Mouse (Mus musculus): ENCODE data around the gene Clic3. TPM values are rescaled to one million over a fixed set of nuclear protein-coding genes. Genes with fewer than 3 reads are reported as not detected.

The Clic3 gene
- polyA plus RNA-seq, 1 experiment, result not detected

DNA sequence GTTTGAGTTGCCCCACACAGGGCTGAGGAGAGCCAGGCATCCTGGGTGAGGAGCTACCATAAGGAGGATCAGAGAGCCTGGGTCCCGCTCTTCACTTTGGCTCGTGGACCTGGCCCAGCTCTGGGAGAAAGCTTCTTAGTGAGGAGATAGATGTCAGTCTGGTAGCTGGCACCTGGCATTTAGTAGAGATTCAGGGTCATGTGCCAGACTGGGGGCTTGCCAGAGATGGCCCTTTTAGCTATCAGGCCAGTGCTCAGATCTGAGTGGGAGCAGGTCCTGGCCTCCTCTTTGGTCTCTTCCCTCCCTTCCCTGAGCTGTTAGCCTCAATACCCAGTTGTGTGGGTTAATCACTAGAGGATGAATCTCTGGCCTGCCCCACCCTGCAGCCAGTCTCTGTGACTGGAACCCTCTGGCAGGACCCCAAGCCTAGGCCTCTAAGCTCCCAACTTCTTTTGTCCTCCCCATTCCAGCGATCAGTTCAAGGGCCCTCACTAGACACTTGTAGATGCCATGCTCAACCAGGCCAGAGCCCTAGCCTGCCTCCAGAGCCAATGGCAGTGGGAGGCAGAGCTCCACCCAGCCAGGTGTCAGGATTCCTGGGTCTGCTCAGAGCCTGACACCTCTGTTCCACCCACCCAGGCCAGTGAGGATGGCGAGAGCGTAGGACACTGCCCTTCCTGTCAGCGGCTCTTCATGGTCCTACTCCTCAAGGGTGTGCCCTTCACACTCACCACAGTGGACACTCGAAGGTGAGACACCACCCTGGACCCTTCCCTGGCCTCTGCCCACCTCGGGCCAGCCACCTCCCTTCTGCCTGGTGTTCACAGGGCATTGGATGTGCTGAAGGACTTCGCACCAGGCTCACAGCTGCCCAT lies 621 bp downstream of the Clic3 start:
- no peak overlapping the region for H3K4me3 ChIP-seq (ENCODE audit: low read depth, low read length)
- no peaks in the 10 kb centered on the region for H3K36me3 ChIP-seq (ENCODE audit: control insufficient read depth, insufficient read depth, low read length, poor library complexity, severe bottlenecking)
- peaks cover 9% of the 10 kb centered on the region for H3K4me1 ChIP-seq (ENCODE audit: control insufficient read depth, insufficient read depth, low read length)
- no peaks in the 10 kb centered on the region for H3K27me3 ChIP-seq (ENCODE audit: control insufficient read depth, insufficient read depth, low read length, poor library complexity, severe bottlenecking)
- no peak for TF ChIP-seq POLR2A (IDR thresholded peaks at IDR 0.05; ENCODE audit: insufficient read depth, low read length)
- no peak for TF ChIP-seq CTCF (IDR thresholded peaks at IDR 0.05; ENCODE audit: low read depth, low read length)
- TF ChIP-seq EP300 (IDR thresholded peaks at IDR 0.05; ENCODE audit: insufficient read depth, low read depth, low read length), result no peak
- H3K9ac ChIP-seq (ENCODE audit: low read depth, poor library complexity, severe bottlenecking), result no peak overlapping the region
- H3K9me3 ChIP-seq (replicated peaks; ENCODE audit: control insufficient read depth, insufficient read depth, low read length, poor library complexity, severe bottlenecking), result no peaks in the 10 kb centered on the region
- no peak overlapping the region for H3K27ac ChIP-seq (ENCODE audit: insufficient read depth, low read length)

DNA sequence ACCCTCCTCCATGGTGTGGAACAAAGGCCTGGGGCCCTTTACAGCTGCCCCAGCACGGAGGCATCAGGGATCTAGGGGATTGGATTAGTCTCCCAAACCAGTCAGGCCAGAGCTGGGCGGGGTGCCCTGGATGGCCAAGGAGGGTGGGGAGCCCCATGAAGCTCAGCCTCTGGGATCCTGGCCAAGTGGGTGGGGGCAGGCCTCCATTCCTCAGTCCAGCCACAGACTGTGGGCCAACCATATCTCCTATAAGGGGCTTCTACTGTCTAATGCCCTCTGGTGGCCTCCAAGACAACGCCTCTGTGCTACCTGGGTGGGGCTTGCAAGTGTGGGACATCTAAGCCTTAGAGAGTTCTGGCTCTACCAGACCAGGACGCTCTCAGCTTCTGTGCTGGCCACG lies 2.3 kb downstream of the Clic3 start:
- no peaks in the 10 kb centered on the region for H3K27me3 ChIP-seq (ENCODE audit: control insufficient read depth, insufficient read depth, low read length, poor library complexity, severe bottlenecking)
- H3K9ac ChIP-seq (ENCODE audit: low read depth, poor library complexity, severe bottlenecking), result no peak overlapping the region
- no peaks in the 10 kb centered on the region for H3K9me3 ChIP-seq (replicated peaks; ENCODE audit: control insufficient read depth, insufficient read depth, low read length, poor library complexity, severe bottlenecking)
- no peaks in the 10 kb centered on the region for H3K36me3 ChIP-seq (ENCODE audit: control insufficient read depth, insufficient read depth, low read length, poor library complexity, severe bottlenecking)
- TF ChIP-seq EP300 (IDR thresholded peaks at IDR 0.05; ENCODE audit: insufficient read depth, low read depth, low read length), result no peak
- TF ChIP-seq CTCF (IDR thresholded peaks at IDR 0.05; ENCODE audit: low read depth, low read length), result no peak
- no peak for TF ChIP-seq POLR2A (IDR thresholded peaks at IDR 0.05; ENCODE audit: insufficient read depth, low read length)
- H3K4me3 ChIP-seq (ENCODE audit: low read depth, low read length), result no peak overlapping the region
- no peak overlapping the region for H3K27ac ChIP-seq (ENCODE audit: insufficient read depth, low read length)
- H3K4me1 ChIP-seq (ENCODE audit: control insufficient read depth, insufficient read depth, low read length), result peaks cover 9% of the 10 kb centered on the region

DNA sequence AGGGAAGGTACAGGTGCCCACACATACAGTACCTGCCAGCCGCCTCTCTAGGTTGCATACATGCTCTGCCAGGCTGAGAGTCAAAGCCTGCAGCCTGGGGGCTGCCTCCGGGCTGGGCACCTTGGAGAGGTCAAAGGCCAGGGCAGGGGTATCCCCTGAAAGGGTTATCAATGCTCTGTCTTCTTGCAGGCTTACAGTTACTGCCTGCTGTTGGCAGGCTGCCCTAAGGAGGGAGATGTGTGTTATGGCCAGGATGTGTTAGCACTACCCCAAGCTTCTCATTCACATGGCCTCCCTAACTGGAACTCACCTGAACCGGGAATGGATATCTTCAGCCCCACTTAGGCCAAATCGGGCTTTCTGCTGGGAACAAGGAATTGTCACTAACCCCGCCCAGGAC lies 3.5 kb downstream of the Clic3 start:
- H3K36me3 ChIP-seq (ENCODE audit: control insufficient read depth, insufficient read depth, low read length, poor library complexity, severe bottlenecking), result no peaks in the 10 kb centered on the region
- TF ChIP-seq EP300 (IDR thresholded peaks at IDR 0.05; ENCODE audit: insufficient read depth, low read depth, low read length) (no peak), POLR2A (IDR thresholded peaks at IDR 0.05; ENCODE audit: insufficient read depth, low read length) (no peak), CTCF (IDR thresholded peaks at IDR 0.05; ENCODE audit: low read depth, low read length) (no peak)
- no peaks in the 10 kb centered on the region for H3K9me3 ChIP-seq (replicated peaks; ENCODE audit: control insufficient read depth, insufficient read depth, low read length, poor library complexity, severe bottlenecking)
- H3K27me3 ChIP-seq (ENCODE audit: control insufficient read depth, insufficient read depth, low read length, poor library complexity, severe bottlenecking), result no peaks in the 10 kb centered on the region
- peak overlapping the region; percentile 77 for H3K4me3 ChIP-seq (ENCODE audit: low read depth, low read length)
- H3K27ac ChIP-seq (ENCODE audit: insufficient read depth, low read length), result no peak overlapping the region
- no peak overlapping the region for H3K9ac ChIP-seq (ENCODE audit: low read depth, poor library complexity, severe bottlenecking)
- peaks cover 9% of the 10 kb centered on the region for H3K4me1 ChIP-seq (ENCODE audit: control insufficient read depth, insufficient read depth, low read length)

DNA sequence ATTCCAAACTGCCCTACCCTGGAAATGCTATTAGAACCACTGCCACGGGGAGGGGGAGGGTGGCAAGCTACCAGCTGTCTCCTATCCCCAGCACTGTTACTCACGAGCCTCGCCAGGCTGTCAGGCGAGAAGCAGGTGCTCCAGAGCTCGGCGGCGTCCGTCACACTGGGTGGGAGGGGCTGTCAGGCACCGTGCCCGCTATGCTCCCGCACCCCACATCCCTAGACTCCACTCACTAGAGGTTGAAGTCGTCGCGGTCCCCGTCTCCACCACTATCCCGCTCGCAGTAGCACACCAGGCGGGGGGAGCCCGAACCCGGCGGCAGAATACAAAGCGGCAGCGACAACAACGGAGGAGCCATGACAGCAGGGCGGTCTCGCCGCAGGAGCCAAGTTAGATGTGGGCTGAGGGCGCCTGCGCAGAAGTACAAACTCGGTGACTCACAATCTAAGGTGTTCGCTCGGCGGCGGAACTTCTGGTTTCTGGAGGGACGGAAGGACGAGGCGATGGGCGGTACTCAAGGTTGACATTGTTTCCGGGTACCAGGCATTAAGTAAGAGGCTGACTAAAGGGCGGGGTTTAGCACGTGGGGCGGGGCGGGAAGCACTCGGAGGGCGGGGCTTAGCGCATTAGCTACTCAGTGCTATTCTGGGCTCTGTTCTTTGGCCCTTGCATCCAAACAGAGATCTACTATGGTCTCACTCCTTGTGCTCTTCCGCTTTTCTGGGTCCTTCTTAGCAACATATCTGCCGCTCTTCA lies 4.1 kb downstream of the Clic3 start, which contains the start of gene Paxx:
TSS of gene Paxx (minus strand) at position 544 of the 759 bp plus-strand sequence.
- Histone ChIP-seq H3K27me3 (ENCODE audit: control insufficient read depth, insufficient read depth, low read length, poor library complexity, severe bottlenecking) (no peaks in the 10 kb centered on the region), H3K4me1 (ENCODE audit: control insufficient read depth, insufficient read depth, low read length) (peaks cover 9% of the 10 kb centered on the region), H3K36me3 (ENCODE audit: control insufficient read depth, insufficient read depth, low read length, poor library complexity, severe bottlenecking) (no peaks in the 10 kb centered on the region), H3K9me3 (replicated peaks; ENCODE audit: control insufficient read depth, insufficient read depth, low read length, poor library complexity, severe bottlenecking) (no peaks in the 10 kb centered on the region), H3K27ac (ENCODE audit: insufficient read depth, low read length) (no peak within 1 kb of the TSS), H3K9ac (ENCODE audit: low read depth, poor library complexity, severe bottlenecking) (0 out of 2 replicates have a peak within 1 kb of the TSS, but pooled peaks have one; percentile 14), H3K4me3 (ENCODE audit: low read depth, low read length) (peak within 1 kb of the TSS; percentile 77)
- no peak for TF ChIP-seq CTCF (IDR thresholded peaks at IDR 0.05; ENCODE audit: low read depth, low read length)
- TF ChIP-seq POLR2A (IDR thresholded peaks at IDR 0.05; ENCODE audit: insufficient read depth, low read length), result no peak
- no peak for TF ChIP-seq EP300 (IDR thresholded peaks at IDR 0.05; ENCODE audit: insufficient read depth, low read depth, low read length)

DNA sequence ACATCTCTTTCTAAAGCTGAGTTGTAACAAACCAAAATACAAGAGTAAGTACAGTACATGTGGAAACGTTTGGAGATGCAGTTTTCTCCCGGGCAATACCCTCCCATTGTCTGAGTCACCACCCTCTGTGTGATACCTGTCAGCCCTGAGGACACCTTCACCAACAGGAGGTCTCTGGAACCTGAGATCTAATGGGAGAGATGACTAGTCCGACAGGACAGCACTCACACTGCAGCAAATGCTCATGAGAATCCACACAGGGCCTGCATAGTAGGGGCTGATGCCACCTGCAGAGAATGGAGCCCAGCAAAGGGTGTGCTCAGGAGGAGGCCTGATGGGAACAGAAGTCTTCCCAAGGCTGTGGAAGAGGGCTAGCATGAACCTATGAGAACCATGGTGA lies 4.8 kb downstream of the Clic3 start:
- TF ChIP-seq CTCF (IDR thresholded peaks at IDR 0.05; ENCODE audit: low read depth, low read length) (no peak), POLR2A (IDR thresholded peaks at IDR 0.05; ENCODE audit: insufficient read depth, low read length) (no peak), EP300 (IDR thresholded peaks at IDR 0.05; ENCODE audit: insufficient read depth, low read depth, low read length) (no peak)
- H3K27me3 ChIP-seq (ENCODE audit: control insufficient read depth, insufficient read depth, low read length, poor library complexity, severe bottlenecking), result no peaks in the 10 kb centered on the region
- no peak overlapping the region for H3K9ac ChIP-seq (ENCODE audit: low read depth, poor library complexity, severe bottlenecking)
- peaks cover 3% of the 10 kb centered on the region for H3K4me1 ChIP-seq (ENCODE audit: control insufficient read depth, insufficient read depth, low read length)
- no peaks in the 10 kb centered on the region for H3K36me3 ChIP-seq (ENCODE audit: control insufficient read depth, insufficient read depth, low read length, poor library complexity, severe bottlenecking)
- no peak overlapping the region; the same call in 1 of the 2 replicates for H3K4me3 ChIP-seq (ENCODE audit: low read depth, low read length)
- no peak overlapping the region for H3K27ac ChIP-seq (ENCODE audit: insufficient read depth, low read length)
- H3K9me3 ChIP-seq (replicated peaks; ENCODE audit: control insufficient read depth, insufficient read depth, low read length, poor library complexity, severe bottlenecking), result no peaks in the 10 kb centered on the region
